Mouse (Mus musculus) kidney, adult 2 months (tissue): ENCODE results near the gene Arid1b.

Experiments
- CTCF ChIP-seq: fragments of 200-500 bp; conservative IDR thresholded peaks from 2 replicates; pipeline ENCODE4 v1.5.1; 2011; ENCODE audit warnings: low read depth, mild to moderate bottlenecking, control low read depth, low read length, moderate library complexity, mixed read lengths; ENCODE audit not compliant: insufficient read depth, insufficient read length
- POLR2A ChIP-seq: fragments of 200-500 bp; IDR thresholded peaks from one replicate; pipeline ENCODE4 v1.6.1; 2011; ENCODE audit warnings: low read depth, low read length, control low read depth

GRCm38 (mm10) chr17:5188400-5188799 is 194.3 kb downstream of the Arid1b start:
- no peak for TF ChIP-seq POLR2A
- no peak for TF ChIP-seq CTCF
